In genomic region chr10:52389438-52389837, GRCm38 (mm10) we compare ENCODE assay signal across 23 mouse cellular contexts. TPM values are rescaled to one million over a fixed set of nuclear protein-coding genes. Genes with fewer than 3 reads are reported as not detected.
A peak's percentile ranks its signal among the peaks of the same experiment; 100 is the strongest.
DNase-seq lines count a peak whose midpoint lies in the region; ATAC-seq lines count a peak whose summit lies in the region.
"Had no signal": no experiment of that assay in that cellular context is flagged by ENCODE, and none has a peak within 500 bp of the region (broad histone marks: within the 10 kb centered on the region; RNA-seq: fewer than 3 reads in every experiment).

No protein-coding gene starts in this region.

- no peaks in the 10 kb centered on the region for H3K27me3 ChIP-seq in embryonic facial prominence, embryonic 10.5 days (replicated peaks; ENCODE audit: low read depth, poor library complexity, severe bottlenecking)
- no peaks in the 10 kb centered on the region for H3K27me3 ChIP-seq in limb, embryonic 12.5 days
- no peaks in the 10 kb centered on the region for H3K27me3 ChIP-seq in hindbrain, embryonic 16.5 days (replicated peaks; ENCODE audit: control insufficient read depth, insufficient read depth, low read length)
- no peaks in the 10 kb centered on the region; the same call in 1 of the 2 replicates for H3K27me3 ChIP-seq in liver, embryonic 12.5 days (replicated peaks)
- H3K27me3 ChIP-seq: neural tube, embryonic 15.5 days had no signal

- 0 out of 2 replicates have a peak overlapping the region, but pooled peaks have one; percentile 30 for H3K27ac ChIP-seq in embryonic facial prominence, embryonic 10.5 days (replicated peaks)
- peak overlapping the region; percentile 42; the same call in 1 of the 2 replicates for H3K27ac ChIP-seq in limb, embryonic 12.5 days
- H3K27ac ChIP-seq in hindbrain, embryonic 16.5 days (ENCODE audit: low read depth, low read length): no peak overlapping the region
- H3K27ac ChIP-seq in liver, embryonic 12.5 days: no peak overlapping the region
- H3K27ac ChIP-seq: neural tube, embryonic 15.5 days had no signal

- peak; percentile 26; the same call in 1 of the 2 replicates for ATAC-seq in limb, embryonic 12.5 days (ENCODE audit: insufficient number of reproducible peaks, insufficient read depth, low FRiP score, low TSS enrichment, low read depth)
- ATAC-seq in hindbrain, embryonic 16.5 days: no peak
- ATAC-seq in liver, embryonic 12.5 days: no peak
- ATAC-seq: forebrain, embryonic 14.5 days; midbrain, embryonic 16.5 days had no signal

- DNase-seq in heart, adult 9 months (ENCODE audit: low spot score in 2 of 2): peak; percentile 57 to 74
- no peak for DNase-seq in heart, postnatal 14 days
- peak; percentile 31 for DNase-seq in embryo, embryonic 10.5 days (ENCODE audit: low spot score)
- DNase-seq in embryonic facial prominence, embryonic 10.5 days (ENCODE audit: low spot score): no peak
- DNase-seq: adrenal gland, adult 8-10 months; cerebellum, adult 9-11 months; layer of hippocampus, postnatal 36 days; lung, adult 18-20 months; thymus, postnatal 25 days had no signal

- intact Hi-C loops in heart, postnatal 14 days (cut with DNase I): no loop called here

- H3K36me3 ChIP-seq in embryonic facial prominence, embryonic 10.5 days (replicated peaks): no peaks in the 10 kb centered on the region
- H3K36me3 ChIP-seq in limb, embryonic 12.5 days: no peaks in the 10 kb centered on the region
- H3K36me3 ChIP-seq in hindbrain, embryonic 16.5 days (ENCODE audit: control insufficient read depth, insufficient read depth, low read length): no peaks in the 10 kb centered on the region
- H3K36me3 ChIP-seq in liver, embryonic 12.5 days: no peaks in the 10 kb centered on the region
- H3K36me3 ChIP-seq: neural tube, embryonic 15.5 days had no signal

- H3K4me2 ChIP-seq in limb, embryonic 12.5 days: no peak overlapping the region
- H3K4me2 ChIP-seq in hindbrain, embryonic 16.5 days (ENCODE audit: low read length): no peak overlapping the region
- H3K4me2 ChIP-seq in liver, embryonic 12.5 days: no peak overlapping the region
- H3K4me2 ChIP-seq: neural tube, embryonic 15.5 days had no signal

- no peak overlapping the region for H3K9ac ChIP-seq in limb, embryonic 12.5 days (replicated peaks)
- no peak overlapping the region for H3K9ac ChIP-seq in hindbrain, embryonic 16.5 days (ENCODE audit: low read depth, low read length)
- H3K9ac ChIP-seq in liver, embryonic 12.5 days: no peak overlapping the region
- H3K9ac ChIP-seq: neural tube, embryonic 15.5 days had no signal

- 63% methylated on average over 3 of the region's 3 CpGs for WGBS in embryonic facial prominence, embryonic 10.5 days
- 48% methylated on average over 3 of the region's 3 CpGs for WGBS in limb, embryonic 12.5 days
- 84% methylated on average over 3 of the region's 3 CpGs for WGBS in hindbrain, embryonic 16.5 days
- 68% methylated on average over 3 of the region's 3 CpGs for WGBS in liver, embryonic 12.5 days (ENCODE audit: insufficient replicate concordance)

- H3K4me3 ChIP-seq in embryonic facial prominence, embryonic 10.5 days: no peak overlapping the region
- no peak overlapping the region for H3K4me3 ChIP-seq in limb, embryonic 12.5 days (replicated peaks)
- no peak overlapping the region for H3K4me3 ChIP-seq in hindbrain, embryonic 16.5 days (ENCODE audit: low read length)
- H3K4me3 ChIP-seq in liver, embryonic 12.5 days: no peak overlapping the region
- H3K4me3 ChIP-seq: erythroblast, embryonic 14.5 days; megakaryocyte, embryonic 14.5 days; neural tube, embryonic 15.5 days had no signal

- no peaks in the 10 kb centered on the region for H3K9me3 ChIP-seq in embryonic facial prominence, embryonic 10.5 days
- H3K9me3 ChIP-seq in limb, embryonic 12.5 days: no peaks in the 10 kb centered on the region
- no peaks in the 10 kb centered on the region for H3K9me3 ChIP-seq in hindbrain, embryonic 16.5 days (ENCODE audit: control insufficient read depth, low read length)
- no peaks in the 10 kb centered on the region for H3K9me3 ChIP-seq in liver, embryonic 12.5 days (replicated peaks)
- H3K9me3 ChIP-seq: megakaryocyte, embryonic 14.5 days; neural tube, embryonic 15.5 days had no signal

- H3K4me1 ChIP-seq in embryonic facial prominence, embryonic 10.5 days: peaks cover 13% of the 10 kb centered on the region
- peaks cover 12% of the 10 kb centered on the region; the same call in 1 of the 2 replicates for H3K4me1 ChIP-seq in limb, embryonic 12.5 days (replicated peaks)
- no peaks in the 10 kb centered on the region; the same call in 1 of the 2 replicates for H3K4me1 ChIP-seq in hindbrain, embryonic 16.5 days (ENCODE audit: control insufficient read depth, insufficient read depth, low read depth, low read length)
- H3K4me1 ChIP-seq in liver, embryonic 12.5 days: no peaks in the 10 kb centered on the region

RNA-seq across cellular contexts. Expression of gene Nepn, which starts 0.7 kb away (rescaled TPM):
- under 1 TPM; 0.22 to 0.69 TPM for total RNA-seq in heart, postnatal 14 days (2021)
- not detected in 2 replicates for polyA plus RNA-seq in embryonic facial prominence, embryonic 10.5 days (2016; fragmentation: Nextera tagmentation; extraction: Ambion mirVana)
- polyA plus RNA-seq in limb, embryonic 12.5 days (2016; fragmentation: Nextera tagmentation; extraction: Ambion mirVana): 0.14 TPM in 1 of 2 replicates, not detected in the other
- polyA plus RNA-seq in hindbrain, embryonic 16.5 days (2015; fragmentation: Nextera tagmentation; extraction: Ambion mirVana): not detected in 2 replicates
- polyA plus RNA-seq in liver, embryonic 12.5 days (2016; fragmentation: Nextera tagmentation; extraction: Ambion mirVana): 0.32 and 1.2 TPM in 2 replicates
- total RNA-seq: adrenal gland, adult 8-10 months; layer of hippocampus, postnatal 36 days; left cerebral cortex, postnatal 14 days; liver, adult 2 months had no signal
- polyA plus RNA-seq: erythroblast, embryonic 14.5 days; forebrain, embryonic 14.5 days; hindbrain, embryonic 11.5 days; kidney, embryonic 14.5 days; liver, adult 2 months; midbrain, embryonic 16.5 days had no signal

RNA-seq across cellular contexts. Expression of gene Gopc, which starts 7.5 kb away (rescaled TPM):
- 10 to 100 TPM; 17.8 to 18.5 TPM for total RNA-seq in heart, postnatal 14 days (2021)
- polyA plus RNA-seq in embryonic facial prominence, embryonic 10.5 days (2016; fragmentation: Nextera tagmentation; extraction: Ambion mirVana): 18.3 and 19.6 TPM in 2 replicates
- polyA plus RNA-seq in limb, embryonic 12.5 days (2016; fragmentation: Nextera tagmentation; extraction: Ambion mirVana): 24.3 and 26.4 TPM in 2 replicates
- 28.1 and 29.6 TPM in 2 replicates for polyA plus RNA-seq in hindbrain, embryonic 16.5 days (2015; fragmentation: Nextera tagmentation; extraction: Ambion mirVana)
- 9.9 and 10.5 TPM in 2 replicates for polyA plus RNA-seq in liver, embryonic 12.5 days (2016; fragmentation: Nextera tagmentation; extraction: Ambion mirVana)

RNA-seq across cellular contexts. Expression of gene Nus1, which starts 27.9 kb away (rescaled TPM):
- 10 to 100 TPM; 27.4 to 31.2 TPM for total RNA-seq in heart, postnatal 14 days (2021)
- polyA plus RNA-seq in embryonic facial prominence, embryonic 10.5 days (2016; fragmentation: Nextera tagmentation; extraction: Ambion mirVana): 13.3 and 13.7 TPM in 2 replicates
- polyA plus RNA-seq in limb, embryonic 12.5 days (2016; fragmentation: Nextera tagmentation; extraction: Ambion mirVana): 18.5 and 18.7 TPM in 2 replicates
- 22.1 and 22.4 TPM in 2 replicates for polyA plus RNA-seq in hindbrain, embryonic 16.5 days (2015; fragmentation: Nextera tagmentation; extraction: Ambion mirVana)
- polyA plus RNA-seq in liver, embryonic 12.5 days (2016; fragmentation: Nextera tagmentation; extraction: Ambion mirVana): 10.5 and 12.0 TPM in 2 replicates

RNA-seq across cellular contexts. Expression of gene Gm26741, which starts 30.9 kb away (rescaled TPM):
- total RNA-seq in heart, postnatal 14 days (2021): not detected
- not detected in 2 replicates for polyA plus RNA-seq in embryonic facial prominence, embryonic 10.5 days (2016; fragmentation: Nextera tagmentation; extraction: Ambion mirVana)
- not detected in 2 replicates for polyA plus RNA-seq in limb, embryonic 12.5 days (2016; fragmentation: Nextera tagmentation; extraction: Ambion mirVana)
- not detected in 2 replicates for polyA plus RNA-seq in hindbrain, embryonic 16.5 days (2015; fragmentation: Nextera tagmentation; extraction: Ambion mirVana)
- polyA plus RNA-seq in liver, embryonic 12.5 days (2016; fragmentation: Nextera tagmentation; extraction: Ambion mirVana): not detected in 2 replicates
- total RNA-seq: adrenal gland, adult 8-10 months; layer of hippocampus, postnatal 36 days; left cerebral cortex, postnatal 14 days; liver, adult 2 months had no signal
- polyA plus RNA-seq: cortical plate, adult 2 months; erythroblast, embryonic 14.5 days; forebrain, embryonic 14.5 days; gonadal fat pad, adult 2 months; hindbrain, embryonic 11.5 days; kidney, embryonic 14.5 days; liver, adult 2 months; midbrain, embryonic 16.5 days; neural tube, embryonic 15.5 days had no signal

Comparison
In these comparisons a context has a peak if more than half of its experiments do, and no peak if none do; other contexts are left out.
1. DNase-seq: peak in heart, adult 9 months (2 of 2) and embryo, embryonic 10.5 days (single experiment); none in heart, postnatal 14 days (0 of 2) and embryonic facial prominence, embryonic 10.5 days (single experiment).
2. H3K27ac ChIP-seq: peak in embryonic facial prominence, embryonic 10.5 days (single experiment) and limb, embryonic 12.5 days (single experiment); none in hindbrain, embryonic 16.5 days (single experiment) and liver, embryonic 12.5 days (single experiment).